Mouse (Mus musculus): ENCODE data around the gene Ezh1.
A peak's percentile ranks its signal among the peaks of the same experiment; 100 is the strongest.

Ezh1 gene

DNA sequence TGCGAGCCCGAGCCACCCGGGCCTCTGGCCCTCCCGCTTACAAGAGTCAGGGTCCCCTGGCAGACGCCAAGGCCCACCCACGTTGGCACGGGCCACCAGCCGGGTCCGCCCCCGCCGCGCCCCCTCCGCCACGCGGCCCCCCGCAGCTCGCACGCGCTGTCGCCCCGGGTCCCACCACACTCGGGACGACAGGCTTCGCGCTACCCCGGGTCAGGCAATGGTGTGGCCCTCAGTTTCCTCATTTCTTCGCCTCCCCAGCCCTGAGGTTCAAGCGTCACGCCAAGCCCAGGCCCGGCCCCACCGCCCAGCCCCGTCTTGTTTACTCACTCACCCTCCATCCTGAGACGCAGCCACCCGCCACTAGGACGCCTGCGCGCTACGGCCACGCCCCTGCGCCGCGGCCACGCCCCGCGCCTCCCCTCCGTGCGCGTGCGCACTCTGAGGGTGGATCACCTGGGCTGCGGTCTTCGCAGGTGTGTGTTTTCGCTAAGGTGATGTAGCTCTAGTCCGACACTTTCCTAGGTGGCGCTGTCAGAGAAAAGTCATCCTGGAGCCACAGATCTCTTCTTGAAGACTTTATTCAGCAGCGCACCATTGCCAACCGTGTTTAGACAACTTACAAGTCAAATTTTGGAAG, at the start of gene Ezh1:
Ezh1 (minus strand) TSS at position 399 of the 637 bp plus-strand sequence.
- peak; percentile 85 for DNase-seq (ENCODE audit: extremely low read depth, insufficient read length, low spot score)

DNA sequence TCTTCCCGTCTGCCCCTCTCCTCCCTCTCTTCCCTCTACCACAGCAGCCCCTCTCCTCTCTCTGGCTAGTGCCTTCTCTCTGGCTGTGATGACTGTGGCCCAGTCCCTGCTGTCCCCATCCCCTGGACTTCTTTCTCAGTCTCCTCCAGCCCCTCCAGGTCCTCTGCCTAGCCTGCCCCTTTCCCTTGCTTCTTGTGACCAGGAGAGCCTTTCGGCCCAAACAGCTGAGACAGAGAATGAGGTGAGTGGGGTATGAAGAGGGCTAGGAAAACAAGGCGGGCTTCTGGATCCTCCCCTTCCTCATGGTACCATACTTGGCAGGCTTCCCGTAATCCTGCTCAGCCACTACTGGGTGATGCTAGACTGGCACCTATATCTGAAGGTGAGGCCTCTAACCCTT, 49.0 kb upstream of the Ezh1 start:
- DNase-seq (ENCODE audit: extremely low read depth, insufficient read length, low spot score) = no peak

DNA sequence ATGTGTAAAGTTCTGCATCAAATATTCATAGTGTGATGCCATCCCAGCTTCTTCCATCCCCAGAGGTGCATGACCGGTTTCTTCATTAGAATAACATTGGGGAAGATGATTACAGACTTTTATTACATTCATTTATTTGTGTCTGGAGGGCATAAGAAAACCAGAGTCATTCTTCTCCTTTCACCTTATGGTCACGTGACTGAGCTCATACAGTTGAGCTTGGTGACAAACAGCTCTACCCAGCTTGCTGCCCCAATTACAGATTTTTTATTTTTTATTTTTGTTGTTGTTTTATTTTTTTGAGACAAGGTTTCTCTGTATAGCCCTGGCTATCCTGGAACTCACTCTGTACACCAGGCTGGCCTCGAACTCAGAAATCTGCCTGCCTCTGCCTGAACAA, 46.2 kb upstream of the Ezh1 start:
- no peak for DNase-seq (ENCODE audit: extremely low read depth, insufficient read length, low spot score)

DNA sequence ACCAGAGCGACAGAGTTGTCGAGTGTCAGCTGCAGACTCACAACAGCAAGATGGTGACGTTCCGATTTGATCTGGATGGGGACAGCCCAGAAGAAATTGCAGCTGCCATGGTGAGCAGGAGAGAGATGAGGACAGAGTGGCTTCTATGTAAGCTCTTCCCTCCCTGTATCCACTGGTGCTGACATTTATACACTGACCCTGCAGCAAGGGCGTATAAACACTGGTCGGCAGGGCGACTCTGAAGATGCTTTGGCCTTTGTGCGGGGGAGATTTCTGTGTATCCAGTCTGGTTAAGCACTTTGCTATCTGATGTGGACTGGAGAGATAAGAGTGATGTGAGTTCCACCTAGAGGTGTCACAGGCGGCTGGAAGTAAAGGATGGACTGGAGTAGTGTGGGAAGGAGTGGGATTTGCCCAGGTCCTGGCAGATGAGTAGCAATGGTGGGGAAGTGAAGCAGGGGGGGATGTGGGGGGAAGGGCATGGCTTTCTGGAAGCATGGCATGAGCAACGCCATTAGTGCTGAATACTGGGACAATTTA, 43.4 kb upstream of the Ezh1 start:
- DNase-seq (ENCODE audit: extremely low read depth, insufficient read length, low spot score) = no peak

DNA sequence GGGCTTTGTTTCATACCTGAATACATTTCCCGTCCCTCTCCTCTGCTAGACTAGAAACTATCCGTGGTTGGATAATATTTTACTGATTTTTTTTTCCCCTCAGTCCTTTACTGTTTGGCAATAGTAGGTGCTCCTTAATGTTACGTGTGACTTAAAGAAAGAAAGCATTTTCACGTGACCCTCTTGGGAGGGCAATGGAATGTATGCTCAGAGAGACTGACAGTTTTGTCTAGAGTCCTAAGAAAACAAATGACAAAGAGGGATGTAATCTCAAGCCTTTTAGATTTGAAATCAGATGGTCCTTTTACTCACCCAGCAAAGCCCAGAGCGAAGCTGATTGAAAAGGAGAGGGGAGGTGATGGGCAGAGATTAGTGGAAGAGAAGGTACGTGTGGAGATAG, 39.6 kb upstream of the Ezh1 start:
- no peak for DNase-seq (ENCODE audit: extremely low read depth, insufficient read length, low spot score)

DNA sequence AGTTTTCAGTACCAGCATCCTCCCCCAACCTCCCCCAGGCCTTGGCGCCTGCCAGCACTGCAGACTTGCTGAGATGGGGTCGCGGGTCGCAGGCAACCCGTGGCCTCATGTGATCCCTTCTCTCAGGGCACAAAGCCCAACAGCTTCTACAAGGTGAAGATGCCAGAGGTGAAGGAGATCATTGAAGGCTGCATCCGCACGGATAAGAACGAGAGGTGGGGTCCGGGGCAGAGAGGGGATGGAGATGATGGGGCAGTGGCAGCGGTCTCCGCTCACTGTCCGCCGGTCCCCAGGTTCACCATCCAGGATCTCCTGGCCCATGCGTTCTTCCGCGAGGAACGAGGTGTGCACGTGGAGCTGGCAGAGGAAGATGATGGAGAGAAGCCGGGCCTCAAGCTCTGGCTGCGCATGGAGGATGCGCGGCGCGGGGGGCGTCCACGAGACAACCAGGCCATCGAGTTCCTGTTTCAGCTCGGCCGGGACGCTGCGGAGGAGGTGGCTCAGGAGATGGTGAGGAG, 38.8 kb upstream of the Ezh1 start:
- DNase-seq (ENCODE audit: extremely low read depth, insufficient read length, low spot score) = no peak

DNA sequence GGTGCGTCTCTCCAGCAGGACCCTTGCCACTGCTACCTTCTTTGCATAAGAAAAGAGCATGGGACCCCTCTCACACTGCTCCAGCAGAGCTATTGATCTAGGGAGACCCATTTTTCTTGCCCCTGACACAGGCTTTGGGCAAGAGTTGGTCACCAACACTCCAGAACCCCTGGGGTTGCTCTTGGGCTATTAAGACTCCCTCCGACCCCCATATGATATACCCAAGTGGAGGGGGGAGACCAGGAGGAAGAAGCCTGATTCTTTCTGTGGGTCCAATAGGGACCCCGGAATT, 37.7 kb upstream of the Ezh1 start:
- DNase-seq (ENCODE audit: extremely low read depth, insufficient read length, low spot score) = no peak

DNA sequence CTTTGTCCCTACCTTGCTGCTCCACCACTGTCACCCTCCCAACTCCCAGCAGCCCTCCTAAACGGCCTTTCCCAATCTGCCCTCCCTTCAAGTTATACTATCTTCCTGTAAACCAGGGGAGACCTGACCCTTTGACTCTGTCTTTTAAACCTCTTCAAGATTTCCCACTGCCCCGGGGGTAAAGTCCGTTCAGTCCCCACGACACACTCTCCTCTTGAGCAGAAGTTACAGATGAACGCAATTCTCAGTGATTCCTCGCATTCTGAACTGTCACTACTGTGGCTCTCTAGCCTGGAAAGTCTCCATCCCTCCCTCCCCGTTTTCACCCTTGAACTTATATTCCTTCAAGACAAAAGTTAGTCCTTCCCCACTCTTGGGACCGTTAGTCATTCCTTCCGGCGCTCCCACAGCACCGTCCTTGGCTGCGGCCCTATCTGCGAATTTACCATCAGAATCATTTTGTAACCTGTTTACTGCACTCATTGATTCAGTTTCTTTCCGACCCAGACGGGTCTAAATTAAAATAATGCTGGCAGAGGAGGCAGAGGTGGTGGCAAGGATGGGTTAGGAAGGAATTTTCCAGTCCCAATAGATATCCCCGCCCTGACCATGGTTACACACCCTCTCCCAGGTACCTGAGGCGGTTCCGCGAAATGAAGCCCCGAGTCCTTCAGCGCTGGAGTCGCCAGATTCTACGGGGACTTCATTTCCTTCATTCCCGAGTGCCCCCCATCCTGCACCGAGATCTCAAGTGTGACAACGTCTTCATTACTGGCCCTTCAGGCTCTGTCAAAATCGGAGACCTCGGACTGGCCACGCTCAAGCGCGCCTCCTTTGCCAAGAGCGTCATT, 37.1 kb upstream of the Ezh1 start:
- DNase-seq (ENCODE audit: extremely low read depth, insufficient read length, low spot score) = no peak

DNA sequence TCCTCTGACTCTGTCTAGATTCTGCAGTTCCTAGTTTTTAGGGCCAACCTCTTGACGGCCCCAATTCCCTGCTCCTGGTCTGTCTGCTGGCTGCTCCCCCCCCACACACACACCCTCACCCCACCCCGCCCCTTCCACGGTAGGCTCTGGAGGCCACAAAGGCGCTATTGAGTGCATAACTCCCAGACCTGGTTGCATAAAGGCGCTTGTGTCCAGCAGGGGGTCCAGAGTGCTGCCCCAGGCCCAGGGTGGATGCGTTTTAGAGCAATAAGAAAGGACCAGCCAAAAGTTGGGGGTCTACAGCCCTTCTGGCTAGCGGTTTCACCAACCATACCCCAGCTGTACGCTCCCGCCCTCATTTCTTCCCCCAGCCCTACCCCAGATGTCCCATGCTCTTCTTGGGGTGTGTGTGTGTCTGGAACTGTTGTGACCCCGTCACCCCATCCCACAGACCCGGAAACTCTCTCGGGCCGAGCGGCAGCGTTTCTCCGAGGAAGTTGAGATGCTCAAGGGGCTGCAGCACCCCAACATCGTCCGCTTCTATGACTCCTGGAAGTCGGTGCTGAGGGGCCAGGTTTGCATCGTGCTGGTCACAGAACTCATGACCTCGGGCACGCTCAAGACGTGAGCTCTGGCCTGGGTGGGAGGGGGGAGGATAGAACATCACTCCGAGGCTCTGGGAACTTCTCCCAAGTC, 36.2 kb upstream of the Ezh1 start:
- no peak for DNase-seq (ENCODE audit: extremely low read depth, insufficient read length, low spot score)

DNA sequence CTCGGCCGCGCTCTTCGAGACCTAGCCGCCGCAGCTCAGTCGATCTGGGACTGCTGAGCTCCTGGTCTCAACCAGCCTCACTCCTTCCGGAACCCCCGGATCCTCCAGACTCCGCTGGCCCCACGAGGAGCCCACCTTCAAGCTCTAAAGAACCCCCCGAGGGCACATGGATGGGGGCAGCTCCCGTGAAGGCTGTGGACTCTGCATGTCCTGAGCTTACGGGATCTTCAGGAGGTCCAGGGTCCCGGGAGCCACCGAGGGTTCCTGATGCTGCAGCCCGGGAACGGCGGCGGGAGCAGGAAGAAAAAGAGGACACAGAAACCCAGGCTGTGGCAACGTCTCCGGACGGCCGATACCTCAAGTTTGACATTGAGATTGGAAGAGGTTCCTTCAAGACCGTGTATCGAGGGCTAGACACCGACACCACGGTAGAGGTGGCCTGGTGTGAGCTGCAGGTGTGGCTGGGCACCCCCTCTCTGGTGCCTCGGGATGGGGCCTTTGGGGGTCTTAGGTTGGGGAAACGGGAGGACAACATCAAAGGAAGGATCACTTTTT, 34.6 kb upstream of the Ezh1 start:
- DNase-seq (ENCODE audit: extremely low read depth, insufficient read length, low spot score) = no peak

DNA sequence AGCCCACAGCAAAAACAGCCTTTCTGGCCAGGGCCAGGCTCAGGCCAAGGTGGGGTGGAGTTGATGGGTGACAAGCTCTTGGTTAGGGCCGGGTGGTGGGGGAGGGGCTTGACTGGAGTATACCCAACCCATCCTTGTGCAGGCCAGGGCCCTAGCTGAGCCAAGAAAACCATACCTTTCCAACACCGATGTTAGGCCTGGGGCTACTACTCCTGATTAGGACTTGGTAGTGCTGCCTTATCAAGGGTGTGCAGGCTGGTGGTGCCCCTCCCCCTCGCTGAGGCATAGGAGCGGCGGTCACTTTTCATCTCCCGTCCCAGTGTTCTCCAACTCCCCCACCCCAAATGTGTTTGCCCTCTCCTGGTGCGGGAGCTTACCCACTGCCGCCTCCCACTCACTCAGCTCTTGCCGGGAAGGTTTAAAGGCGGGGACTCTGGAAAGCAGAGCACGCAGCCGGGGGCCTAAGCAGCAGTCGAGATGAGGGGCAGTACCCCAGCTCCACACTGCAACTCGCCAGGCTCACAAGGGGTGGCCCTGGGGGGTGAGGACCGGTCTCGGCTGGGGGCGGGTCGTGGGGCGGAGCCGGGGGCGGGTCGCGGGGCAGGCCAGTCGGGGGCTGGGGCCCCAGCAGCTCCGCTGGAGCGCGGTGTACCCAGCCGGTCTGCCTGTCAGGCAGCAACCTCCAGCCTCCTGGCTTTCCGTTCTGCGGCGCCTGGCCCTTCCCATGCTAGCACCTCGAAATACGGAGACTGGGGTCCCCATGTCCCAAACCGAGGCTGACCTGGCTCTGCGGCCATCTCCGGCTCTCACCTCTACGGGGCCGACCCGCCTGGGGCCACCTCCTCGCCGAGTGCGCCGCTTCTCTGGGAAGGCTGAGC, 33.9 kb upstream of the Ezh1 start, which contains the start of gene Wnk4:
Wnk4 (plus strand) TSS at position 620 of the 878 bp plus-strand sequence.
- no peak for DNase-seq (ENCODE audit: extremely low read depth, insufficient read length, low spot score)

DNA sequence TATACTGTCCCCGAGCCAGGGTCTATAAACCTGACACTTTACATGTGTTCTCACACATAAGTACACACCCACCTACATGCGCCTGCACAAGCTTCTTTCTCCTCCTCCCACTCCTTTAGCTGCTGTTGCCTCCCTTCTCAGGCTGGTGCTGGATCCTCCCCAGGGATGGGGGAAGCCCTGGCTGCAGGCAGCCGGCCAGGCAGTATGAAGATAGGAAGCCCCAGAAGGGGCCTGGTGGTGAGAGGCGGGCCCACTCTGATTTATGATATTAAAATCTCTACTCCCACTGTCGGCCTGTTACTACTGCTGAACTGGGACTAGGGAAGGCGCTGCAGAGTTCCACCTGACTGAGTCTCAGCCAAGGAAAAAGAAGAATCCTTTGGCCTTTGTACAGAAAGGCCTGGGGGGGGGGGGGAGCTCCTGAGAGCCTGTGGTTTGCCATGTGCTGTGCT, 33.0 kb upstream of the Ezh1 start:
- DNase-seq (ENCODE audit: extremely low read depth, insufficient read length, low spot score) = no peak

DNA sequence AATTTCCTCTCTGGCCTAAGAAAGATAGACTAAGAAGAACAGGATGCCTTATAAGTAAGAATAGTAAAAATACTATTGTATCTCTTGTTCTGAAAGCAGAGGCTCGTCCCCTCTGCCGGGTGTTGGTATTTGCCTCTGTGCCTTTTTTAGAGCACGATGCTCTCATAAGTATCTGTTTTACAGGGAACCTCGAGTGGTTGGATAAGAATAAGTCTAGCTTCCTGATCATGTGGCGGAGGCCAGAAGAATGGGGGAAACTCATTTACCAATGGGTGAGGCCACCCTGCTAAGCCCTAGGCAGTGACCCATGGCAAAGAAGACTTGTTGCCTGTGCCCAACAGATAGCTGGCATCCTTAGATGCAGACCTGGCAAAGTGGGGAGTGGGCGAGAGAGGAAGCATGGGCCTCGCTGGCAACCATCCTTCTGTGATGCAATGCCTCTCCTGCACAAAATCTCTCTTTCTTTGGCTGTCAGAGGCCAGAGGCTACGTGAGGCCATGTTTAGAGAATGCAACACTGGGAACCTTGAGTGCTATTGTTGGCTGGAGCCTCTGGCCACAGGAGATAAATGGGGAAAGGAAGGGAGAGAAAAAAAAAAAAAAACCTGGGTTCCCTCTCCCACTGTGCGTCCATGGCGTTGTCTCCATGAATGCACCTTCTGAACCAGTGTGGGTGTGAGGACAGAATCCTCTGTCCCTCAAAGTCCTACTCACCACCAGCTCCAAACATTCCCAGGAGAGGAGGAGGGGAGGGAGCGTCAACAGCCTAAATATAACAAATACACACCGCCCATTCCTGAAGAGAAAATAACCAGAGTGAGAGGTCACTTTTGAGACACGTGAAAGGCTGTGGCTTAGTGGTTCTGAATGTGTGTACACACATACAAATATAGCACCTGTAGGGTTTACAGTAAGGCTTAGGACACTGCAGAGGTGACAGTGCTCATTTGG, 29.8 kb upstream of the Ezh1 start:
- DNase-seq (ENCODE audit: extremely low read depth, insufficient read length, low spot score) = no peak

DNA sequence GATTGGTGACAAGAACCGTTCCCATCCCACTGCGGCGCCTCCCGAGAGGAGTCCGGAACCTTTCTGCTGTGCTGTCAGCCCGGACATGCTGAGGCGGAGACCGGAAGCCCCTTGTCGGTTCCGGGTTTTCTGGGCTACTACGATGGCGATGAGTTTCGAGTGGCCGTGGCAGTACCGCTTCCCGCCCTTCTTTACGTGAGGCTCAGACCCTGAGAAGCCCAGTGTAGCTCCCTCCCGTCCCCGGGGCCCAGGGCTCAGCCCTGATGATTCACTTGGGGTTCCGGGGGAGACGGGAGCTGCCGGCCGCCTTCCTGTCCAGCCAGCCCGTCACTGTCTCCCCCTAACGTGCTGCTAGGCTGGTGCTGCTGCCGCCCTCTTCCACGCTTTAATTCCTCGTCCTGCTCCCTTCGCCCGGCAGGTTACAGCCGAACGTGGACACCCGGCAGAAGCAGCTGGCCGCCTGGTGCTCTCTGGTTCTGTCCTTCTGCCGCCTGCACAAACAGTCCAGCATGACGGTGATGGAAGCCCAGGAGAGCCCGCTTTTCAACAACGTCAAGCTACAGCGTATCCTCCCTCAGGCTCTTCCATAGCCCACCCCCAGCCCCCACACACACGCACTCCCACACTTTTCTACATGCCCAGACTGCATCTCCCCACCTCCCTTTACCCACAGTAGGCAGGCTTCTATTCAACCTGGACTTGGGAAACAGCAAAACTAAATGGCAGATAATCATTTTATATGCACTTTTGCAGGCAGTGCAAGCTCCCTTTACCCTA, 27.5 kb upstream of the Ezh1 start, which contains the start of gene Vps25:
Vps25 (plus strand) TSS at position 95 of the 777 bp plus-strand sequence.
- DNase-seq (ENCODE audit: extremely low read depth, insufficient read length, low spot score) = peak; percentile 88

DNA sequence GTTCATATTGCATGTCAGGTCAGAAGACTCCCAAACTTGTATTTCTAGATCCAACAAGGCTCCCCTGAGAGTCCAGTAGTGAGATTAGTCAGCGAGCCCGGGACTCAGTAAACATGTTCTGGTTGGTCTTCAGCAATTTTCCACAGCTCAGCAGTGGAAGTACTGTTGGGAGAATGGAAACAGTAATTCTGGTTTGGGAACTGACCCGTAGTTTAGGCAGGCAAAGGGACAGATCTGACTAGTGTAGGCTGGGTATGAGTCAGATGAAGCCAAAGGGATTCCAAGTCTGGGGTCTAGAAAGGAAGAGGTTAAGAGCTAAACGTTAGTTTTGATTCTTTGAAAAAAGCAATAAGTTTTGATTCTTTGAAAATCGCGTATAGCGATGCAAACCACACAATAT, 26.7 kb upstream of the Ezh1 start:
- DNase-seq (ENCODE audit: extremely low read depth, insufficient read length, low spot score) = peak; percentile 26

DNA sequence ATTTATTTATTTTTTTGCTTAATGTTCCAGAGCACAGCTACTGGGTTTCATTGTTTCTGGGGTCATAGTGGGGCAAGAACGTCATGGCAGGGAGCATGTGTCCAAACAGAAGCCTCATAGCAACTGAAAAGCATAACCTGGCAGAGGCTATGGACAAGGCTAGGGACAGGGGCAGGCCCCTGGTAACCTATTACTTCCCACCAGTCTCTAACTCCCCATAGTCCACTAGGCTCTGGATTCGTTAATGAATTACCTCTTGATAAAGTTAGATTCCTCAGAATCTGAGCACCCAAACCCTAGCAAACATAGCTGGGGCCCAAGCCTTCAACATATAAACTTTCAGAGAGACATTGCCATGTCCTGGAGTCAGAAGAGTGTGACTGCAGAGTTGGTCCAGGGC, 24.8 kb upstream of the Ezh1 start:
- no peak for DNase-seq (ENCODE audit: extremely low read depth, insufficient read length, low spot score)

DNA sequence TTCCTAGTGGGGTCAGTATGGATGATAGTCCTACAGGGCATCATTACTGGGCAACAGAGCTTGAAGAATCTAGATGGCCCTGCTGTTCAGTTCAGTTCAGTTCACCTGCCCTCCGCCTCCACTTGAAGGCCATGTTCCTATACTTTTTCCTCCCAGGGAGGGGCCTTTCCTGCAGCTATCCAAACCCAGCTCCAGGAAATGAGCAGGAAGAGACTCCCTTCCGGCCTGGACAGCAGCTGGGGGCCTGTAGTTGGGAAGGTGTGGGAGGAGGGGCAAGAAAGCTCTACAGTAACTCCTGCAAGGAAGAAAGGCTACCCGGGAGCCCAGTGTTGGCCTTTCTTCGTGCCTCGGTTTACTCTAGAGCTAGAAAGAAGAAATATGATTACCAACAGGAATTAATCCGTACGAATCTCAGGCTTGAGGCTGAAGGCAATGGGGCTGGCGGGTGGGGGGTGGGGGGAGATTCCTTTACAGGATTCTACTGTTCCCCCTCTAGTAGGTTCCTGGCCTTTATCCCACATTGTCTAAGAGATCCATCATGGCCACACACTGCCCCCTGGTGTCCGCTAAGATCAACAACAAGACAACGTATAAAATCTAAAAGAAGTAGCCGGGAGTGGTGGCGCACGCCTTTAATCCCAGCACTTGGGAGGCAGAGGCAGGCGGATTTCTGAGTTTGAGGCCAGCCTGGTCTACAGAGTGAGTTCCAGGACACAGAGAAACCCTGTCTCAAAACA, 22.2 kb upstream of the Ezh1 start:
- no peak for DNase-seq (ENCODE audit: extremely low read depth, insufficient read length, low spot score)
